Mouse (Mus musculus) layer of hippocampus, postnatal 10 days (tissue): Measurements from ENCODE around the gene Camta2. TPM values are rescaled to one million over a fixed set of nuclear protein-coding genes. Genes with fewer than 3 reads are reported as not detected.

Experiments
- DNase-seq, 2 experiments: peaks; one replicate each; pipeline ENCODE4 v3.0.0; 2021; ENCODE audit warnings: low spot score in 2 of 2
- long read RNA-seq: library from polyadenylated mRNA; stranded (forward); transcript quantifications from one replicate; pipeline ENCODE4 v2.0.0, GENCODE M21; 2023
- total RNA-seq, 2 experiments: library from RNA; stranded (reverse); gene quantifications; 2 replicates each; pipeline ENCODE4 v1.2.3; 2021

Gene Camta2
- 100 to 1,000 TPM; 183 to 189 TPM for total RNA-seq
- long read RNA-seq, full-length matches to known transcripts, result 2 of 88 reads
- long read RNA-seq, partial matches to known transcripts, result 48 of 88 reads
- long read RNA-seq, other reads (novel, unspliced or antisense), result 38 of 88 reads

GRCm38 (mm10) chr11:70687601-70688199, at the start of gene Camta2:
TSS of gene Camta2 (minus strand) at chr11:70688105.
- DNase-seq, result peak; percentile 90 to 92

GRCm38 (mm10) chr11:70733256-70733655, 45.4 kb upstream of the Camta2 start:
- DNase-seq, result no peak

GRCm38 (mm10) chr11:70731178-70731577, 43.3 kb upstream of the Camta2 start:
- peak; percentile 52 to 58 for DNase-seq

- no peak for DNase-seq
Observed at GRCm38 (mm10) chr11:70730427-70731038, 42.6 kb upstream of the Camta2 start.

GRCm38 (mm10) chr11:70727385-70727784, 39.5 kb upstream of the Camta2 start:
- no peak for DNase-seq

- DNase-seq, result no peak
Observed at GRCm38 (mm10) chr11:70726585-70726984, 38.7 kb upstream of the Camta2 start.

- DNase-seq, result no peak
Observed at GRCm38 (mm10) chr11:70724706-70725105, 36.8 kb upstream of the Camta2 start.

GRCm38 (mm10) chr11:70721072-70721471, 33.2 kb upstream of the Camta2 start:
- no peak for DNase-seq

- no peak for DNase-seq
Observed at GRCm38 (mm10) chr11:70720567-70720966, 32.7 kb upstream of the Camta2 start.

- DNase-seq, result no peak
Observed at GRCm38 (mm10) chr11:70718481-70718880, 30.6 kb upstream of the Camta2 start.

GRCm38 (mm10) chr11:70715832-70716231, 27.9 kb upstream of the Camta2 start:
- DNase-seq, result no peak

- DNase-seq, result no peak
Observed at GRCm38 (mm10) chr11:70713222-70713621, 25.3 kb upstream of the Camta2 start.

GRCm38 (mm10) chr11:70711026-70711425, 23.1 kb upstream of the Camta2 start:
- no peak for DNase-seq

- DNase-seq, result no peak
Observed at GRCm38 (mm10) chr11:70706127-70706526, 18.2 kb upstream of the Camta2 start.

GRCm38 (mm10) chr11:70702781-70703180, 14.9 kb upstream of the Camta2 start:
- DNase-seq, result no peak

- DNase-seq, result no peak
Observed at GRCm38 (mm10) chr11:70701984-70702733, 14.3 kb upstream of the Camta2 start.

GRCm38 (mm10) chr11:70701221-70701955, 13.5 kb upstream of the Camta2 start:
- no peak for DNase-seq

GRCm38 (mm10) chr11:70700613-70701012, 12.7 kb upstream of the Camta2 start:
- peak; percentile 60 to 72 for DNase-seq

GRCm38 (mm10) chr11:70699722-70700556, 12.0 kb upstream of the Camta2 start, which contains the start of the genes Inca1 and Kif1c:
TSS of gene Inca1 (minus strand) at chr11:70700155.
TSS of gene Kif1c (plus strand) at chr11:70700548.
- peak; percentile 98 for DNase-seq

GRCm38 (mm10) chr11:70699051-70699450, 11.1 kb upstream of the Camta2 start:
- DNase-seq, result no peak
